Mouse (Mus musculus) adrenal gland, postnatal 4 days (tissue): ENCODE data around the gene Sec16a. TPM values are rescaled to one million over a fixed set of nuclear protein-coding genes. Genes with fewer than 3 reads are reported as not detected.

Experiments used
- DNase-seq, 2 experiments: peaks; one replicate each; pipeline ENCODE4 v3.0.0; 2021 to 2022; ENCODE audit warnings: low spot score in 2 of 2, mixed read lengths in 2 of 2
- long read RNA-seq, 2 experiments: library from polyadenylated mRNA; stranded (forward); transcript quantifications; one replicate each; pipeline ENCODE4 v2.0.0; 2021
- total RNA-seq, 2 experiments: library from RNA; stranded (reverse); gene quantifications; 2 replicates each; pipeline ENCODE4 v1.2.3; 2021

Gene Sec16a
- 10 to 100 TPM; 53.7 to 58.6 TPM for total RNA-seq
- long read RNA-seq, experiment 1, partial matches to known transcripts = 3 of 4 reads
- long read RNA-seq, experiment 1, other reads (novel, unspliced or antisense) = 1 of 4 reads
- long read RNA-seq, experiment 2, partial matches to known transcripts = 12 of 20 reads
- long read RNA-seq, experiment 2, other reads (novel, unspliced or antisense) = 8 of 20 reads

DNA sequence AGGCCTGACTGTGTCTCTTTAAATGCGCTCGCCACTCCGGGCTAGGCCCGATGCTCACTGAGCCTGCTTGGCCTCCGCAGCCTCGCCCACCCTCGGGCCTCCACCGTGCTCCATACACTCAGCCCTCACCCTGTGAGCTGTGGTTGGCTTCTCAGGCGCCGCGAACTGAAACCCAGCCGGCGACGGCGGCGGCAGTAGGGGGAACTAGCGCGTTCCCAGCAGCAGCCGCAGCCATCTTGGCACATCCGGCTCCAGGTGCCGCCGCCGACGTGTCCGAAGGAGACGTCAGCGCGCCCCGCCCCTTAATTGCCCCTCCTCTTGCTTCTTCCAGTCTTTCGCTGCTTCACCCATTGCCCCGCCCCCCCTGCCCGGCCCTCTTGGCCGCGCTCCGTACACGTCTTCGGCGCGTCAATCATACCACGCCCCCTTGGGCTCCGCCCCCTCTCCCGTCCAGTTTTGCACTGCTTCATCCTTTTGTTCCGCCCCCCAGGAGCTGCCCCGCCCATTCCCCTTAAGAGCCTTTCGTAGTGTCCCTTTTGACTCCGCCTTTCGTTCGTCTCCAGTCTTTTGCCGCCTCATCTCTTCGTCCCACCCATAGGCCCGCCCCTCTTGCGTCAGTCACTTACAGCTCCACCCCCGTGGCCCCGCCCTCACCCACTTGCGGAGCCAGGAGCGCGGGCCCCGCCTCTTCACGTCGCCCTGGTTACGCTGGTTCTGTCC, at the start of gene Sec16a:
Gene Sec16a, minus strand, starts transcription at position 271 of the 720 bp plus-strand sequence.
- DNase-seq = peak; percentile 98 to 100

DNA sequence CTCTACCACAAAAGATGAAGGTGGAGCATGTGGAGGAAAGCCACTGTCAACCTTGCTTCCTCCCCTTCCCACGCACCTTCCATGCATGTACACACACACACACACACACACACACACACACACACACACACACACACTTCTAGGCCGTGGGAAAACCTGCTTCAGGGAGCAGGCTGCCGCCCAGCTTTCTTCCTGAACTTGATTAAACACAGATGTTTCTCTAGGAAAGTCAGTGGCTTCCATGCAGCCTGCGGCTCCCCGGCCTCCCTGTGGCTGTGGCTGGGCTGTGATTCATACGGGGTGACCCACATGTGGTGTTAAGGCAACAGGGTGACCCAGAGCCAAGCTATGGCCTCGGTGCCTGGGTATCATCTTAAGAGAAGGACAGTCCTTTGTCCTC, 49.4 kb upstream of the Sec16a start:
- no peak for DNase-seq

DNA sequence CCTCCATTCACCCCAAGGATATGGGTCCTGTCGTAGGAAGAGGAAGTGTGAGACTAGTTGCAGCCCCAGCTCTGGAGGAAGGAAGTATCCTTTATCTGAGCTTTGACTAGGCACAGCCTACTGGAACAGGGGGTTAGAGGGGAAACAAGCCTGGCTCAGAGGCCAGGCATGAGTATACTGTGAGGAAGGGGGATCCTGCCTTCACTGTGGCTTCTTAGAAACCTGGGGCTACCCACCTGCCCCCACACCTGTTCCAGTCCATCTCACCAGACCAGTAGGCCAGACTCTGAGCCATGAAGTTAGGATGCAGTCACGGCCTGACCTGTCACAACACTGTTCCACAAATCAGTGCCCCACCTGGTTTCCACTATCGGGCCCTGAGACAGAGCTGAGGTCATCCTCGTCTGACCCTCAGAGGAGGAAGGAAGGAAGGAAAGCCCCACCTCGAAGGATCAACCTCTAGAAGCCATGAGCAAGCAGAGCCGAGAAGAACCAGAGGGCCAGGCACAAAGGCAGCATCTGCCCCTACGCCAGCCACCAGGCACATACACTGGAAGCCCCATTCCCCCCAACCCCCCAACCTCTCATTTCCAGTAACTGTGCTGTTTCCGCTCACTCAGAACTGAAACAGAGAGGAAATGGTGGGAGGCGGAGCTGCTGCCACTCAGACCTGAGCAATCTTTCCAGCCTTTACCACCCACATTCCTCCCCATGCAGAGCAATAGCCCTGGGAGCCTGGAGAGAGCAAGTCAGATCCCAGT, 48.2 kb upstream of the Sec16a start:
- DNase-seq = no peak

DNA sequence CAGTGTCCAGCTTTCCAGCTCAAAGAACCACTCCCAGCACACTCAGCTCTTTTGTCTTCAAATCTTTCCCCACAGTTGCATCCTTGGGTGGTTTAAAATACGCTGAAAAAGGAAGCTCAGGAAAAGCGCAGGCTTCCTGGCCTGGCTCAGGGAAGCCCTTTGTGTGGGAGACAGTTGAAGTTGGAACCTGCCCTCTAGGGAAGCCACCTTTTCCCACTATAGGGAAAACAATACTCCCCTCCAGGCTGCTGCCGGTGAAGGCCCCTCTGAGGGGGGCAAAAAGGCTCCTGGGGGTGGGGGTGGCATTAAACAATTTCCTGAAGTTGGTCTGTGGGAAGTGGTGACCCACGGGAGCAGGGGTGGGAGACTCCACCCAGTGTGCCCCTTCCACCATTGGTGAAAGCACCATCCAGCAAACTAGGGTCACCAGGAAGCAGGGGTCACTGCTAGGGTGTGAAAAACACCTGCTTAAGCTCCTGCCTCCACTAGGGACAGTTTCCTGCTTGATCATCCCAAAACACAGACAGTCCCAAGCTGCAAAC, 45.8 kb upstream of the Sec16a start:
- no peak for DNase-seq

DNA sequence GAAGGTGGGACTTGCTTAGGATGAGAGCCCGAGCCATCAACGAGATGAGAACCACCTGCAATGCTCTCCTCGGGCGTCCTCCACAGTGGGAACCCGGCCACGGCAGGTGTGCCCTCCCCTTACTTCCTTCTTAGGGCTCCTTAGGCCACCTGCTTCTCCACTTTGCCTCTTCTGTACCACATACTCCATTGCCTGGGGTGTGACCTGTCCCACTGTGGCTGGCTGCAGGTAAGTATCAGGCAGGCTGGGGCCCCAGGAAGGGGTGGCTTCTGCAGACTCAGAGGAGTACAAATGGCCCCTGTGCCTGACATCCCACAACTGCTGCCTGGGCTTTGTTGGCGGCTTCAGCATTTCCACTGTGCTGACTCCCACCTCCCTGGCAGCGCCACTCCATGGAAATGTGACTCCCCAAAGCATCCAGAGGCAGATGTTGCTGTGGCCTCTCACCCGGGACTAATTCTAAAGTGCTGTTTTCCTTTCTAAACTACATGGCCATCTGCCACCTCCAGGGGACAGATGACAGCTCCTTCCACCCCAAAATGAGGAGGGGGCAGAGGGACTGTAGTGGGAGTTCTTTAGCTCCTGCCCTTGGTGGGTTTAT, 43.6 kb upstream of the Sec16a start:
- no peak for DNase-seq

DNA sequence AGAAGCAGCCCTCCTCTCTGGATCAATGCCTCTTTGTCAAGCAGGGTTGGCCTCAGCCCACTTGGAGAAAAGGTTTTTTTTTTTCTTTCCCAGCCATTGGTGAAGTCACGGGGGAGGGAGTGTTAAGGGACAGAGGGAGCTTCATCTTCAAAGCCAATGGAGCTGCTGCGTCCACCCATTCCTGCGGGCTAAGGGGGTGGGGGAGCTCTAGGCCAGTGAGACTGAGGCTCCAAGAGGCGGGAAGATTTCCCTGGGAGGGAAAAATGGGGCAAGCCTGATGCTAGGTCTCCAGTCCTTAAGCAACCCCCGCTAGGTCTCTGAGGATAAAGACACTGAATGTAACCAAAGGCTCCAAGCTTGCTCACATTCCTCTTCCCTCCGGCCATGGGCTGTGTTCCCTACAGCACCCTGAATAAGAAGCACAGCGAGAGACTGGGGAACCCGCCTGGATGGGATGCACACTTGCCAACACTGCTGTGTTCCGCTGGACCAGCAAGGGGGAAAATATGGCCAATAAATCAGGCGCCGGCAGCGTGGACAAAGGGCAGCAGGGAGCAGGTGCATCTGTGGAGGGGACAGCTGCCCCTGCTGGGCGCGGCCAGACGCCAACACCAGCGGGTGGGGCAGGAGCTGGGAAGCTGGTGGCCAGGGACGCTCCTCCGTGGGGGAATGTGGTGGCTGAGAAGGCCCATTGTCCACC, 42.5 kb upstream of the Sec16a start:
- no peak for DNase-seq

DNA sequence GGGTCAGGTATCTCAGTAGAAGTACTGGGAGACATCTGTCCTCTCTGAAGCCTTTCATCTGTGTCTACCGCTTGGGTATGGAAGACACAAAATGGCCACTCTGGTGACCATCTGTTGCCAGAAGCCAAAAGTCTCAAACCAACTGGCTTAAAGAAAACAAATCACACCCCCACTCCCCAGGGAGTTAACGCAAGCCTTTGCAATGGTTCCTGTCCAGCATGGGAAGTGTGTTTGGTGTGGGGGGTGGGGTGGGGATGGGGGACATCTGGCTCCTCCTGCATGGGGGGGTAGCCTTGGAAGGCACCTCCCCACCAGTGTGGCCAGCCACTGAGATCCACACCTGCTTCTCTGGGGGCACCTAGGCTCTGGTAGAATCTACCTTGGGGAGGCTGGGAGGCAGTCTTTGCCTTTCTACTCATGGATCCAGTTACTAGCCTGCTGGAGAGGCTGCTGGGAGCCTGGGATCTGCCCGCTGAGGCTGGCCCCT, 41.9 kb upstream of the Sec16a start:
- DNase-seq = no peak

DNA sequence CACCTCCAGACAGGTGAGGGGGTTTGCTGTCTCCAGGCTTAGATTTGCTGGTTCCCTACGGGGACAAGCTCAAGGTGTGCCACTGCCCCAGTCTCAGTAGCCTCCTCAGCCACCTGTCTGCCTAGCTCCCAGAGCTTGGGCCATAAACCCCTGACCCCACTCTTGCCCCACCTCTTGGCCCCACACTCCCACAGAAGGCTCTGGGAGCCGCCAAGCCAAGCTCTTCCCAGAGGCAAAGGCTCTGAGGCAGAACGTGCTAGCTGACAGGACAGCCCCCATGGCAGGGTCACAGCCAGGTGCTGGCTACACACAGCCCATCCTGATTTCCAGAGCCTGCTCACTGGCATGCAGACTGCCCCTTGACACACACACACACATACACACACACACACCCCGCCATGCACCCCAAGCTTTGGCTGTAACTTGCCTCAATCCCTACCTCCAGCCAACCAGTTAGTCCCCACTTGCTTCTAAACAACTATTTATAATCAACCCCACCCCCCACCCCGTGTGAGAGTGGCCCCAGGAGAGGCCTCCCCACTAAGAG, 41.3 kb upstream of the Sec16a start:
- DNase-seq = no peak

DNA sequence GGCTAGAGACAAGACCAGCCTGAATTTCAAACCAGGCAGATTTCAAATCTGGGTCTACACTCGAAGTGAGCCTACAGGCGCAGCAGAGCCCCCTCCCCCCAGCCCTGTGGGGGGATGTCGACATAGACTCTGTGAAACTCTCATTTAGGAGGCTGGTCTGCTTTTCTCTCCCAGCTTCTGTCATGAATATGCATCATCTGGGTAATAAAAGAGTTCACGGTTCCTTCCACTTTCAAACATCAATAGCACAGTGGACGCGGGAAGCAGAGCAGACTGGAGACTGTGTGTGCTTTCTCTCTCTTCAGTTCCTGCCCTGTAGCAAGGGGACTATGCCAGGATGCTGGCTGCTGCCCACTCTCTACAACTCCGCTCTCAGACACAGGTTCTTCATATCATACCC, 40.7 kb upstream of the Sec16a start:
- DNase-seq = no peak

DNA sequence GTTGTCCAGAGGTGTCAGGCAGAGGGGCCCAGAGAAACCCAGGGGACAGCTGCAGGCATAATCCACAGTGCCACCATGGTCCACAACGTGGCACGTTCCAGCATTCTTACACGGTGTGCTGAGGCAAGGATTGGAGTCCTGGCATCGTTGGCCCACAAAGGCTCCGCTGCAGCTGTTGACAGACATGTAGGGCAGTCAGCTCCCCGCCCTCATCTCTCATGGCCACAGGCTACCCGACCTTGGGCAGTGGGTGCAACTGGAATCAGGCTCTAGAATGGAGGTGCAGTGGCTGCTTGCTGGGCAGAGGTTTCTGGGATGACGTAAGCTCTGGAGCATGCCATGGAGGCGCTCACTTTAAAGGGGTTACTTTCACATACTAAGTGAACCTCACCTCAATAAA, 40.3 kb upstream of the Sec16a start:
- DNase-seq = no peak

DNA sequence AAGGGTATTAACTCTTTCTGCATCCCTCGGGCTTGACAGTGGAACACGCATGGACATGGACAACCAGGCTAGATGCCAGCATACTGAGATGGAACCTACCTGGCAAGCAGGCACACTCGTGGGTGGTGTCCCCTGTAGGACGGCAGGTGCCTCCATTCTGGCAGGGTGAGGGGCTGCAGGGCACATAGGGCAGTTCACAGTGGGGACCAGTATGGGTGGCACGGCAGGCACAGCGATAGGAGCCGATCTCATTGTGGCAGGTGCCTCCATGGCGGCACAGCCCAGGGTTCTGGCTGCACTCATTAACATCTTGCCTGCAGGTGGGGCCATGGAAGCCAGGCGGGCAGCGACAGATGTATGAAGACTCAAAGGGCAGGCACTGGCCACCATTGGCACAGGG, 39.2 kb upstream of the Sec16a start:
- DNase-seq = no peak

DNA sequence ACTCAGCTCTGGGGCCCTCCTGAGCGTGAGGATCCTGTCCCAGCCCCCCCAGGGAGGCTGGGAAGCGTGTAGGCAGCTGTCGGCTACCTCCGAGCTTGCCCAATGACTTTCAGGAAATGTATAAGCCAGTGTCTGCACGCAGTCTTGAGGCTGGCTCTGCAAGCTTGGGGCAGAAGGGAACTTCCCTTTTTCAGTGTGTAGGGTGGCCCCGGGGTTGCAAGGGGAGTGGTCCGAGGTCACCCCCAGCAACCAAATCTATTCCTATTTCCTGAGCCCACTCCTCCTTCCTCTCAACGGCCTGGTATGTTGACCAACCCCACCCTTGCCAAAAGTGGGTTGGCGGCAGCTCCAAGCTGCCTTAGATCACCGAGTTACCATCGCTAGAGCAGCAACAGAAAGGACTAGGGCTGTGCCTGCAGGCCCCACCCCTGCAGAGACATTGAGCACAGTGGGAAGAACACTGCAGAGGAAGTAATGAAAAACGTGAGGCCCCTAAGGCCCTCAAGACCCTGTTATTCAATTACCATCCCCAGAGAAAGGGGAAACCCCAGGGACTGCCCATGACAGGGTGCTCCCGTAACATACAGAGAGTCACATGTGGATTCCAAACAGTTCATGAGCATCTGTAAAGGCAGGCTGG, 38.3 kb upstream of the Sec16a start:
- no peak for DNase-seq

DNA sequence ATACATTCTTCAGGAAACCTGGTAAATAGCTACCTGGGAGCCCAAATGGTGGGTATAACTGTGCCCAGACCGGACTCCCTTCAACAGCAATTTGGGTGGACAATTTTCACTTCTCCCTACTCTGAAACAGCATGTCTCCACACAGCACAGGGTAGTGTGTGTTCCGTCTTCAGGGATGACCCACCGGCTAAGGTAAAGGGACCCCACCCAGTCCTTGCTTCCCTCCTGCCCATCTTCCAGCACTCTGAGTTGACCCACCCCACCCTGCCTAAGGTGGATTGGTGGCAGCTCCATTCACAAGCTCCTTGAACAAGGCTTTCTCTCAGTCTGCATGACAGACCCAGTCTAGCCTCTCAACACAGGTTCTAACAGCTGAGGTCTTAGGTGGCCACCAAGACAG, 37.8 kb upstream of the Sec16a start:
- no peak for DNase-seq

DNA sequence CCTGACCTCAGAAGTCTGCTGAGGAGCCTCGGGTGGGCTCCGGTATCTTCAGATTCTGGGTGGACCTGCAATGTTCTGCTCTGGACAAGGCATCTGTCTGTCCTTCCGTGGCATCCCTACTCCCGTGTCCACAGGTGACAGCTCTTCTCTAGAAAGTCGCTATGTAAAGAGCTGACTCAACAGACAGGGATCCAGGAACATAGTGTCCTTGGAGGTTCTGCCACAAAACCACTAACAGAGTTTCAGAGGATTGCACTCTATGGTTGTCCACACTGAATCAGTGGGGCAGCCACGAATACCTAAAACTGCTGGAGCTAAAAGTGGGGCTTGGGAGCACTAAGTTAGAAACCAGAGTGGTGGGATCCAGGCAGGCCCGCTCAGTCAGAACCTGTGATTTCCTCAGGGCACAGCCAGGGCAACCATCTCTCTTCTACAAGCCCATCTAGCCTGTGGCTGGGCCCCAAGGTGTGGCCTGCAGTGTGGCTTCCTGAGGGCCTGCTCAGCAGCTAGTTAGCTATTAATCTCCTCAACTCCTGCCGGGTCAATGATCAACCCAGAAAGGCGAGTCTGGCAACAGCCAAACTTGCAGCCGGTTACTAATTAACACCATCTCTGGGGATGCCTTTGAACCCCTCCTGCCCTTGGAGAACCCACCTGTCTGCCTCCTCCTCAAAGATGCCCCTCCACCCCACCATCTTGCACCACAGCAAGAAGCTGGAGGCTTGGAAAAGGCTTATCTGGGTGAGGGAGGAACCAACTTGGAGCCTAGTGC, 36.9 kb upstream of the Sec16a start:
- DNase-seq = no peak

DNA sequence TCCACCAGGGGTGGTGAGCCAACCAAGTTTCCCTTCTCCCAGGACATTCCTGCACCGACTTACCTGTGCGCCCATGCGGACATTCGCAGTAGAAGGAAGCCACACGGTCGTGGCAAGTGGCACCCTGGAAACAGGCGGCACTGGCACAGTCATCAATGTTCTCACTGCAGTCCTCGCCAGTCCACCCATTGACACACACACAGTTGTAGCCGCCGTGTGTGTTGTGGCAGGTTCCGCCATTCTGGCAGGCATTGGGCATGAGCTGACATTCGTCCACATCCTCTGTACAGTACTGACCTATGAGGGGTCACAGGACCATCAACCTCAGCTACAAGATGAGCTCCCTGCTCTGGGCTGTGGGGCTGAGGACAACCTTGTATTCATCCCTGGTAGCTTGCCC, 35.9 kb upstream of the Sec16a start:
- DNase-seq = no peak

DNA sequence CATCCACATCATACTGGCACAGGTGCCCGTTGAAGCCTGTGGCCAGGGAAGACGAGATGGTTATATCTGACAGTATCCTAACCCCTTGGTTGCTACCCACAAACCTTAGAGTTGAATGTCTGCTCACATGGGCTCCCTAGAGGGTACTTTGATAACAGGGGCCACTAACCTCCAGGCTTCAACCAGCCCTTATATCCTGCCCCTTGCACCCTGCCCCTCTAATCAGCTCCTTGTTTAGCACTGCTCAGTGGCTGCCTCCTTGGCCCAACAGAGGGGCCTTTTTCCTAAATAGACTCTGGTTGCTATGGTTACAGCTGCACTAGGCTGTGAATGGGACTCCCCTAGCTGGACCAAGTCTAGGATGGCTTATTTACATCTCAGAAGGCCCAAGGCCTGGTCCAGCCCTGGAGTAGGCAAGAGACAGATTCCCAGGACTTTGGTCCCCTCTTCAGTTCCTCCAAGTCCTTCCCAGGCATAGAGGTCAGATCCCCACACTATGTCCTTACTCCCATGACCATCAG, 33.7 kb upstream of the Sec16a start:
- no peak for DNase-seq

DNA sequence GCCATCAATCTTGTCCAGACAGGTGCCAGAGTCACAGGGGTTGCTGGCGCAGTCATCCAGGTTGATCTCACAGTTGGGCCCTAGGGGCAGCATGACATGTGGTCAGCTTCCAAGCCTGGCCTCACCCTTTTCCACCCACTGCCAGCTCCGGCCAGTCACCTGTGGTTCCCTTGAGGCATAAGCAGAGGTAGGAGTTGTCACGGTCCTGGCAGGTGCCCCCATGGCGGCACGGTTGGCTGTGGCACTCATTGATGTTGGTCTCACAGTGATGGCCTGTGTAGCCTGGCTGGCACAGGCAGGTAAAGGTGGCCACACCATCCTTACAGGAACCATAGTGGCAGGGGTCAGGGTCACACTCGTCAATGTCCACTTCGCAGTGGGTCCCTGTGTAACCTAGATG, 32.9 kb upstream of the Sec16a start:
- DNase-seq = no peak

DNA sequence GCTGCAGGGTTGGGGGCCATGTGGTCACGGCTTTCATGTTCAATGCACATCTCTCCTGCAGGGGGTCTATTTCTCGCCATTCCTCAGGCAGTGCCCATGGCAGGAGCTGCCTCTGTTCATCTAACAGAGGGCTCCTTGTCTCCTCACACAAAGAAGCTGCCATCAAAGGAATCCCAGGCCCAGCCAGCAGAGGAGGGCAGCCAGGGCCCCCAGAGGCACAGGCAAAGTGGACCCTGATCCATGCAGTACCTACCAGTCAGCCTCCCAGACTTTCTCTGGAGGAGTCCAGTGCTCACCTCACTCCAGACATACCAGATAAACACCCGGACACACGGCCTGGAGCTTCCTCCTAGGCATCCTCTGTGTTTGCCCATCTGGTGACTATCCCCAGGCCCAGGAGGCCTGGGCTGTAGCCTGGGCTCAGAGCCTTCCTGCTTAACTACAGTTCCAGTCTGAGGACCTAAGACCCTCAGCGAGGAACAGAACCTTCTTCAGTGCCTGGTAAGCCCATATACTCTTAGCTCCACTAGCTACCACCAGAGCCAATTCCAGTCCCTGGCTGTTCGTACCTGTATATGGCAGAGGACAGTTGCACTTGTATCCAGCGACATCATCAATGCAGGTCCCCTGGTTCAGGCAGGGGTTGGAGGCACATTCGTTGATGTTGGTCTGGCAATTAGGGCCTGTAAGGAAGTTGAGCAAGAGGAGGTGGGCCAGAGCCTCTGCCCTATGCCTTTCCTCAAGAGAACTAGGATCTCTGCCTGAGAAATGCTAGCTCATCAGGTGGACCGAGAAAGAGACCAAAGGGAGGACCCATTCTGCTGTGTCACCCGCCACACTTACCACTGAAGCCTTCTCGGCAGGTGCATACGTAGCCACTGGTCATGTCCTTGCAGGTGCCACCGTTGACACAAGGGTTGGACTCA, 30.8 kb upstream of the Sec16a start:
- DNase-seq = no peak
